Mouse (Mus musculus) hindbrain, embryonic 10.5 days (tissue): ENCODE data around the gene Pmvk. TPM values are rescaled to one million over a fixed set of nuclear protein-coding genes. Genes with fewer than 3 reads are reported as not detected.
"Not testable (repeated sequence)": the region's sequence is repeated elsewhere in the genome, so short reads cannot be mapped to it uniquely, and the experiment has no call there.

ENCODE experiments used
- DNase-seq: peaks from one replicate; pipeline ENCODE4 v3.0.0-alpha.2; 2017; ENCODE audit warnings: low spot score
- H3K27ac ChIP-seq: fragments of 300-500 bp; sonication (generic); 2 replicates; pipeline ENCODE4 v1.5.1; 2016; ENCODE audit warnings: mild to moderate bottlenecking, moderate library complexity
- H3K27me3 ChIP-seq: fragments of 300-500 bp; sonication (generic); 2 replicates; pipeline ENCODE4 v1.6.1; 2016; ENCODE audit warnings: mild to moderate bottlenecking; ENCODE audit not compliant: poor library complexity, insufficient read depth, severe bottlenecking
- H3K36me3 ChIP-seq: fragments of 300-500 bp; sonication (generic); 2 replicates; pipeline ENCODE4 v1.6.1; 2016; ENCODE audit warnings: mild to moderate bottlenecking, moderate library complexity
- H3K4me1 ChIP-seq: fragments of 300-500 bp; sonication (generic); replicated peaks from 2 replicates; pipeline ENCODE4 v1.6.1; 2016; ENCODE audit warnings: mild to moderate bottlenecking
- H3K4me3 ChIP-seq: fragments of 300-500 bp; sonication (generic); 2 replicates; pipeline ENCODE4 v1.5.1; 2016; ENCODE audit warnings: mild to moderate bottlenecking, moderate library complexity
- H3K9me3 ChIP-seq: fragments of 300-500 bp; sonication (generic); 2 replicates; pipeline ENCODE4 v1.6.1; 2016; ENCODE audit warnings: mild to moderate bottlenecking, moderate library complexity
- WGBS: fragments of 180-500 bp; shearing (Covaris S2); methylation state at CpG from one replicate; pipeline ENCODE4 v1.1.7; 2016; 5-methylcytosine and 5-hydroxymethylcytosine counted together
- polyA plus RNA-seq: library from polyadenylated mRNA; unstranded; fragments of >200 nt; fragmentation: Nextera tagmentation; extraction: Ambion mirVana; gene quantifications from 2 replicates; pipeline ENCODE4 v1.2.1, GENCODE M21; 2016

The Pmvk gene
- polyA plus RNA-seq, 1 experiment from 2014 or later = 87.8 TPM

- Histone ChIP-seq H3K27me3 (no peaks in the 10 kb centered on the region), H3K4me1 (peaks cover 55% of the 10 kb centered on the region), H3K36me3 (peaks cover 37% of the 10 kb centered on the region), H3K27ac (peak overlapping the region; percentile 96), H3K9me3 (no peaks in the 10 kb centered on the region), H3K4me3 (peak overlapping the region; percentile 70)
- DNase-seq = no peak
- 35% methylated on average over 3 of the region's 3 CpGs for WGBS
These were observed 34.4 kb upstream of the Pmvk start for GRCm38 (mm10) chr3:89419981-89420380.

GRCm38 (mm10) chr3:89420421-89420820 lies 33.9 kb upstream of the Pmvk start:
- 69% methylated on average over 2 of the region's 2 CpGs for WGBS
- Histone ChIP-seq H3K27ac (peak overlapping the region; percentile 86), H3K9me3 (no peaks in the 10 kb centered on the region), H3K27me3 (no peaks in the 10 kb centered on the region), H3K4me1 (peaks cover 55% of the 10 kb centered on the region), H3K36me3 (peaks cover 37% of the 10 kb centered on the region), H3K4me3 (peak overlapping the region; percentile 54)
- DNase-seq = no peak

GRCm38 (mm10) chr3:89421002-89421774 lies 33.2 kb upstream of the Pmvk start:
- Histone ChIP-seq H3K4me1 (peaks cover 53% of the 10 kb centered on the region), H3K27me3 (no peaks in the 10 kb centered on the region), H3K9me3 (no peaks in the 10 kb centered on the region), H3K4me3 (peak overlapping the region; percentile 54), H3K27ac (peak overlapping the region; percentile 86), H3K36me3 (peaks cover 37% of the 10 kb centered on the region)
- DNase-seq = peak; percentile 77
- WGBS = 2% methylated on average over 11 of the region's 11 CpGs

GRCm38 (mm10) chr3:89421810-89422473 lies 32.4 kb upstream of the Pmvk start:
- DNase-seq = peak; percentile 21
- no peaks in the 10 kb centered on the region for H3K9me3 ChIP-seq
- peaks cover 41% of the 10 kb centered on the region for H3K36me3 ChIP-seq
- peak overlapping the region; percentile 86 for H3K27ac ChIP-seq
- H3K4me1 ChIP-seq = peaks cover 46% of the 10 kb centered on the region
- H3K4me3 ChIP-seq = peak overlapping the region; percentile 54
- WGBS = 4% methylated on average over 22 of the region's 22 CpGs
- H3K27me3 ChIP-seq = no peaks in the 10 kb centered on the region

GRCm38 (mm10) chr3:89422556-89423205 lies 31.7 kb upstream of the Pmvk start:
- DNase-seq = no peak
- Histone ChIP-seq H3K27me3 (no peaks in the 10 kb centered on the region), H3K36me3 (peaks cover 48% of the 10 kb centered on the region), H3K9me3 (no peaks in the 10 kb centered on the region), H3K4me1 (peaks cover 46% of the 10 kb centered on the region), H3K4me3 (peak overlapping the region; percentile 54), H3K27ac (peak overlapping the region; percentile 86)
- WGBS = 71% methylated on average over 6 of the region's 6 CpGs

GRCm38 (mm10) chr3:89424416-89425140 lies 29.8 kb upstream of the Pmvk start:
- H3K27ac ChIP-seq = no peak overlapping the region
- peaks cover 57% of the 10 kb centered on the region for H3K36me3 ChIP-seq
- no peaks in the 10 kb centered on the region for H3K9me3 ChIP-seq
- H3K4me3 ChIP-seq = no peak overlapping the region
- DNase-seq = no peak
- no peaks in the 10 kb centered on the region for H3K27me3 ChIP-seq
- peaks cover 40% of the 10 kb centered on the region for H3K4me1 ChIP-seq
- 88% methylated on average over 5 of the region's 5 CpGs for WGBS

GRCm38 (mm10) chr3:89425141-89425525 lies 29.2 kb upstream of the Pmvk start:
- Histone ChIP-seq H3K36me3 (peaks cover 57% of the 10 kb centered on the region), H3K4me3 (no peak overlapping the region; the same call in 1 of the 2 replicates), H3K9me3 (no peaks in the 10 kb centered on the region), H3K27me3 (no peaks in the 10 kb centered on the region), H3K4me1 (peaks cover 40% of the 10 kb centered on the region), H3K27ac (no peak overlapping the region)
- 87% methylated on average over 5 of the region's 5 CpGs for WGBS
- DNase-seq = no peak

- DNase-seq = no peak
- 91% methylated on average over 4 of the region's 4 CpGs for WGBS
- Histone ChIP-seq H3K9me3 (no peaks in the 10 kb centered on the region), H3K4me1 (peaks cover 41% of the 10 kb centered on the region), H3K36me3 (peaks cover 57% of the 10 kb centered on the region), H3K27me3 (no peaks in the 10 kb centered on the region), H3K4me3 (no peak overlapping the region), H3K27ac (no peak overlapping the region)
These were observed 28.5 kb upstream of the Pmvk start for GRCm38 (mm10) chr3:89425876-89426275.

GRCm38 (mm10) chr3:89429021-89429420 lies 25.3 kb upstream of the Pmvk start:
- H3K4me3 ChIP-seq, H3K9me3 ChIP-seq, H3K27me3 ChIP-seq, H3K27ac ChIP-seq, DNase-seq: not testable (repeated sequence)
- WGBS = 92% methylated on average over 7 of the region's 7 CpGs
- H3K4me1 ChIP-seq = peaks cover 27% of the 10 kb centered on the region
- H3K36me3 ChIP-seq = peaks cover 66% of the 10 kb centered on the region

GRCm38 (mm10) chr3:89430171-89431159 lies 23.9 kb upstream of the Pmvk start, which contains the start of gene Pygo2:
Gene Pygo2, plus strand, starts transcription at chr3:89430214.
- 3% methylated on average over 68 of the region's 68 CpGs for WGBS
- Histone ChIP-seq H3K36me3 (peaks cover 64% of the 10 kb centered on the region), H3K27me3 (no peaks in the 10 kb centered on the region)

GRCm38 (mm10) chr3:89432606-89433005 lies 21.7 kb upstream of the Pmvk start:
- DNase-seq = no peak
- Histone ChIP-seq H3K4me1 (peaks cover 50% of the 10 kb centered on the region), H3K36me3 (peaks cover 42% of the 10 kb centered on the region), H3K27ac (no peak overlapping the region), H3K9me3 (no peaks in the 10 kb centered on the region), H3K27me3 (no peaks in the 10 kb centered on the region), H3K4me3 (no peak overlapping the region)
- 91% methylated on average over 8 of the region's 8 CpGs for WGBS

More at GRCm38 (mm10) chr3:89430171-89431159, 23.9 kb upstream of the Pmvk start, which contains the start of gene Pygo2:
- Histone ChIP-seq H3K9me3 (no peaks in the 10 kb centered on the region), H3K27ac (peak within 1 kb of the TSS; percentile 96), H3K4me3 (peak within 1 kb of the TSS; percentile 100), H3K4me1 (peaks cover 34% of the 10 kb centered on the region)
- peak; percentile 95 for DNase-seq
